23 mouse cellular contexts compared by ENCODE assay signal in genomic region chr5:110553315-110553714, GRCm38 (mm10). TPM values are rescaled to one million over a fixed set of nuclear protein-coding genes. Genes with fewer than 3 reads are reported as not detected.
A peak's percentile ranks its signal among the peaks of the same experiment; 100 is the strongest.
DNase-seq lines count a peak whose midpoint lies in the region; ATAC-seq lines count a peak whose summit lies in the region.
"Had no signal": no experiment of that assay in that cellular context is flagged by ENCODE, and none has a peak within 500 bp of the region (broad histone marks: within the 10 kb centered on the region; RNA-seq: fewer than 3 reads in every experiment).

No protein-coding gene starts in this region.

- no peak overlapping the region for H3K9ac ChIP-seq in midbrain, embryonic 16.5 days (ENCODE audit: low read depth, low read length)
- H3K9ac ChIP-seq in hindbrain, embryonic 12.5 days: no peak overlapping the region
- H3K9ac ChIP-seq: embryonic facial prominence, embryonic 15.5 days; heart, embryonic 13.5 days; liver, postnatal 0 days had no signal

- DNase-seq in embryo, embryonic 11 days: peak; percentile 50
- no peak for DNase-seq in embryo, embryonic 10 days (ENCODE audit: low spot score)
- peak; percentile 37 for DNase-seq in midbrain, embryonic 10.5 days (ENCODE audit: low spot score)
- DNase-seq in mesoderm, embryonic 11.5 days (ENCODE audit: low read depth, low spot score): peak; percentile 64
- no peak for DNase-seq in gastrocnemius, postnatal 25 days
- DNase-seq: cerebellum, postnatal 36 days; gastrocnemius, adult 2 months; heart, adult 11 months; kidney, adult 8-10 months; kidney, postnatal 25 days; liver, postnatal 0 days; lung, postnatal 14 days; right cerebral cortex, postnatal 14 days; spleen, adult 18-20 months; thymus, postnatal 25 days had no signal

- no peak overlapping the region for H3K4me2 ChIP-seq in midbrain, embryonic 16.5 days (ENCODE audit: low read length)
- no peak overlapping the region for H3K4me2 ChIP-seq in hindbrain, embryonic 12.5 days (replicated peaks)
- H3K4me2 ChIP-seq: embryonic facial prominence, embryonic 15.5 days; heart, embryonic 13.5 days had no signal

- WGBS in midbrain, embryonic 10.5 days: 69% methylated on average over 4 of the region's 4 CpGs
- WGBS in midbrain, embryonic 16.5 days: 48% methylated on average over 4 of the region's 4 CpGs
- 46% methylated on average over 4 of the region's 4 CpGs for WGBS in hindbrain, embryonic 12.5 days

- no peaks in the 10 kb centered on the region for H3K9me3 ChIP-seq in midbrain, embryonic 10.5 days (replicated peaks)
- H3K9me3 ChIP-seq in midbrain, embryonic 16.5 days (replicated peaks; ENCODE audit: control insufficient read depth, low read length, poor library complexity, severe bottlenecking): no peaks in the 10 kb centered on the region
- no peaks in the 10 kb centered on the region for H3K9me3 ChIP-seq in hindbrain, embryonic 12.5 days (replicated peaks)
- H3K9me3 ChIP-seq: embryonic facial prominence, embryonic 15.5 days; heart, embryonic 13.5 days; limb, embryonic 10.5 days had no signal

- 0 out of 2 replicates have a peak, but pooled peaks cover under 1% of the 10 kb centered on the region for H3K27me3 ChIP-seq in midbrain, embryonic 10.5 days (ENCODE audit: low read depth, poor library complexity, severe bottlenecking)
- no peaks in the 10 kb centered on the region for H3K27me3 ChIP-seq in midbrain, embryonic 16.5 days (ENCODE audit: control insufficient read depth, insufficient read depth, low read depth, low read length)
- H3K27me3 ChIP-seq in hindbrain, embryonic 12.5 days: peaks cover 7% of the 10 kb centered on the region; the same call in 1 of the 2 replicates

- no peaks in the 10 kb centered on the region for H3K36me3 ChIP-seq in midbrain, embryonic 10.5 days
- H3K36me3 ChIP-seq in midbrain, embryonic 16.5 days (ENCODE audit: control insufficient read depth, insufficient read depth, low read length): no peaks in the 10 kb centered on the region
- no peaks in the 10 kb centered on the region for H3K36me3 ChIP-seq in hindbrain, embryonic 12.5 days
- H3K36me3 ChIP-seq: embryonic facial prominence, embryonic 15.5 days; heart, embryonic 13.5 days; limb, embryonic 10.5 days had no signal

- H3K27ac ChIP-seq in midbrain, embryonic 10.5 days (replicated peaks): no peak overlapping the region
- no peak overlapping the region for H3K27ac ChIP-seq in midbrain, embryonic 16.5 days (ENCODE audit: low read length)
- peak overlapping the region; percentile 57 for H3K27ac ChIP-seq in hindbrain, embryonic 12.5 days
- H3K27ac ChIP-seq: embryonic facial prominence, embryonic 15.5 days; gastrocnemius, adult 2 months; heart, embryonic 13.5 days; limb, embryonic 10.5 days had no signal

- H3K4me1 ChIP-seq in midbrain, embryonic 10.5 days: peaks cover 10% of the 10 kb centered on the region
- no peaks in the 10 kb centered on the region for H3K4me1 ChIP-seq in midbrain, embryonic 16.5 days (ENCODE audit: control insufficient read depth, insufficient read depth, low read length)
- H3K4me1 ChIP-seq in hindbrain, embryonic 12.5 days: peaks cover 12% of the 10 kb centered on the region
- H3K4me1 ChIP-seq: embryonic facial prominence, embryonic 15.5 days; heart, embryonic 13.5 days; limb, embryonic 10.5 days had no signal

- H3K4me3 ChIP-seq in midbrain, embryonic 10.5 days: no peak overlapping the region
- no peak overlapping the region for H3K4me3 ChIP-seq in midbrain, embryonic 16.5 days (ENCODE audit: low read depth, low read length)
- no peak overlapping the region for H3K4me3 ChIP-seq in hindbrain, embryonic 12.5 days
- H3K4me3 ChIP-seq: embryonic facial prominence, embryonic 15.5 days; gastrocnemius, adult 2 months; heart, embryonic 13.5 days; limb, embryonic 10.5 days; myocyte had no signal

- ATAC-seq in midbrain, embryonic 16.5 days: no peak
- peak; percentile 86 for ATAC-seq in hindbrain, embryonic 12.5 days (ENCODE audit: low FRiP score)
- ATAC-seq: liver, postnatal 0 days had no signal

RNA-seq across cellular contexts. Expression of gene Galnt9, which starts 9.2 kb away (rescaled TPM):
- polyA plus RNA-seq in midbrain, embryonic 10.5 days (2016; fragmentation: Nextera tagmentation; extraction: Ambion mirVana): 3.4 and 7.3 TPM in 2 replicates
- polyA plus RNA-seq in midbrain, embryonic 16.5 days (2015; fragmentation: Nextera tagmentation; extraction: Ambion mirVana): 22.5 and 23.1 TPM in 2 replicates
- polyA plus RNA-seq in hindbrain, embryonic 12.5 days (2016; fragmentation: Nextera tagmentation; extraction: Ambion mirVana): 8.2 and 8.8 TPM in 2 replicates
- total RNA-seq in gastrocnemius, postnatal 25 days (2021): not detected
- total RNA-seq: gastrocnemius, adult 2 months; heart, postnatal 25 days; liver, adult 2 months had no signal
- polyA plus RNA-seq: heart, embryonic 13.5 days; limb, embryonic 10.5 days had no signal

Comparison
In these comparisons a context has a peak if more than half of its experiments do, and no peak if none do; other contexts are left out.
1. DNase-seq: peak in embryo, embryonic 11 days (single experiment), midbrain, embryonic 10.5 days (single experiment) and mesoderm, embryonic 11.5 days (single experiment); none in embryo, embryonic 10 days (single experiment) and gastrocnemius, postnatal 25 days (single experiment).